Mouse (Mus musculus) heart, postnatal 0 days (tissue): Measurements from ENCODE around the gene Numb.

Source experiments
- CTCF ChIP-seq: IDR thresholded peaks from 2 replicates; pipeline ENCODE4 v1.5.1; 2016; ENCODE audit warnings: antibody characterized with exemption, control low read depth, low read depth
- EP300 ChIP-seq: IDR thresholded peaks from 2 replicates; pipeline ENCODE4 v1.6.1; 2016; ENCODE audit warnings: antibody characterized with exemption, low read depth

- TF ChIP-seq CTCF (no peak), EP300 (no peak)
Observed at GRCm38 (mm10) chr12:83910451-83910850, 11.3 kb downstream of the Numb start.
